Mouse (Mus musculus) limb, embryonic 14.5 days (tissue): ENCODE data around the gene Lrrc26. TPM values are rescaled to one million over a fixed set of nuclear protein-coding genes. Genes with fewer than 3 reads are reported as not detected.

ENCODE experiments used
- ATAC-seq: fragments of 200-750 bp; cut with Nextera tagmentation; 2 replicates; pipeline ENCODE4 v1.8.0; 2017; ENCODE audit warnings: low read depth, moderate number of reproducible peaks, moderate TSS enrichment; ENCODE audit not compliant: low FRiP score
- DNase-seq: peaks from one replicate; pipeline ENCODE4 v3.0.0-alpha.2; 2015; ENCODE audit warnings: low spot score
- H3K27ac ChIP-seq: fragments of 300-500 bp; sonication (generic); replicated peaks from 2 replicates; pipeline ENCODE4 v1.5.1; 2014; ENCODE audit warnings: low read depth, mild to moderate bottlenecking, low read length, moderate library complexity, mixed read lengths
- H3K27me3 ChIP-seq: fragments of 300-500 bp; sonication (generic); 2 replicates; pipeline ENCODE4 v1.6.1; 2014; ENCODE audit warnings: low read length, mixed read lengths; ENCODE audit not compliant: control insufficient read depth, insufficient read depth
- H3K36me3 ChIP-seq: fragments of 300-500 bp; sonication (generic); 2 replicates; pipeline ENCODE4 v1.6.1; 2014; ENCODE audit warnings: mild to moderate bottlenecking, low read length, moderate library complexity, mixed read lengths; ENCODE audit not compliant: control insufficient read depth, insufficient read depth
- H3K4me1 ChIP-seq: fragments of 300-500 bp; sonication (generic); 2 replicates; pipeline ENCODE4 v1.6.1; 2014; ENCODE audit warnings: antibody characterized with exemption, low read length, mixed read lengths; ENCODE audit not compliant: control insufficient read depth, insufficient read depth
- H3K4me2 ChIP-seq: fragments of 300-500 bp; sonication (generic); replicated peaks from 2 replicates; pipeline ENCODE4 v1.6.1; 2014; ENCODE audit warnings: low read depth, mild to moderate bottlenecking, low read length, moderate library complexity; ENCODE audit not compliant: severe bottlenecking
- H3K4me3 ChIP-seq: fragments of 300-500 bp; sonication (generic); replicated peaks from 2 replicates; pipeline ENCODE4 v1.5.1; 2014; ENCODE audit warnings: low read length
- H3K9ac ChIP-seq: fragments of 300-500 bp; sonication (generic); 2 replicates; pipeline ENCODE4 v1.6.1; 2014; ENCODE audit warnings: mild to moderate bottlenecking, low read depth, low read length, moderate library complexity; ENCODE audit not compliant: severe bottlenecking
- H3K9me3 ChIP-seq: fragments of 300-500 bp; sonication (generic); 2 replicates; pipeline ENCODE4 v1.6.1; 2016; ENCODE audit warnings: low read length; ENCODE audit not compliant: control insufficient read depth
- POLR2A ChIP-seq: fragments of 200-500 bp; IDR thresholded peaks from 2 replicates; pipeline ENCODE4 v1.8.0; 2012; ENCODE audit warnings: inconsistent platforms, mild to moderate bottlenecking, moderate library complexity, borderline replicate concordance; ENCODE audit not compliant: insufficient read depth, insufficient read length; ENCODE audit errors: extremely low read depth
- WGBS: fragments of 180-500 bp; shearing (Covaris S2); extraction: QIAGEN DNeasy Blood & Tissue Kit; methylation state at CpG from one replicate; pipeline ENCODE4 v1.1.7; 2014; 5-methylcytosine and 5-hydroxymethylcytosine counted together
- polyA plus RNA-seq, 2 experiments: library from polyadenylated mRNA; depleted of rRNA in 1 of 2; stranded (reverse) in 1 of 2; unstranded in 1 of 2; fragments of >200 nt; fragmentation: Nextera tagmentation in 1 of 2; extraction: Ambion mirVana in 1 of 2; gene quantifications; 2 replicates each; pipeline versions ENCODE4 v1.2.1 to v1.2.3; 2012 to 2014

Gene Lrrc26
- polyA plus RNA-seq, 2 experiments = 0.15 TPM; not detected in 1

DNA sequence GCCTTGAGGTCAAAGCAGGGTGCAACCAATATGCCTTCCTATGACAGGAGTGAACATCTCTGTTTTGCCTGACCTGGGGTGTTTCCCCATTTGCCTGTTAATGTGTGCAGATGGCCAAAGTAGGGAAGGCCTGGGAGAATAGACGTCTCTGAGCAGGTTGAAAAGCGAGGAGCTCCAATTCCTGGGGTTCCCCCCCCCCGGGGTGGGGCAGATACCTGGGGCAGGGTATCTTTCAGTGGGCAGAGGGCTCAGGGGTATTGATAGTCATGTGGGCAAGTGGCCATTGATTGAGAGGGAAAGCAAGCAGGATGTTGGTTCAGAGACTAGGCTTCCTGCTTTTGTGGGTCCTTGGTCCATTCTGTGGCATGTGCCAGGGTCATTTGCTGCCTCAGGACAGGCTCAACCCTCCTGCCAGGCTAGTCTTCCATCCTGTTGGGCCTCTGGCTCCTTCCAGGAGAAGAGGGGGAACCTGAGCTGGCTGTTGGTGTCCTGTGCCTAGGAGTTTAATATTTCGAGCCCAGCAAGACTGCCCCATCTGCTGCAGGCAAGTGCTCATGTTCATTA, 21.9 kb upstream of the Lrrc26 start:
- ATAC-seq = no peak
- Histone ChIP-seq H3K36me3 (peaks cover 26% of the 10 kb centered on the region), H3K9ac (no peak overlapping the region), H3K4me3 (no peak overlapping the region), H3K27me3 (peaks cover 13% of the 10 kb centered on the region; the same call in 1 of the 2 replicates), H3K4me2 (no peak overlapping the region), H3K27ac (no peak overlapping the region), H3K4me1 (peaks cover 17% of the 10 kb centered on the region), H3K9me3 (no peaks in the 10 kb centered on the region)
- DNase-seq = no peak
- no peak for TF ChIP-seq POLR2A
- 66% methylated on average over 4 of the region's 4 CpGs for WGBS

GRCm38 (mm10) chr2:25271827-25272511, 17.7 kb upstream of the Lrrc26 start, which contains the start of the genes Ssna1 and Anapc2:
Gene Ssna1, minus strand, starts transcription at chr2:25272438.
Gene Anapc2, plus strand, starts transcription at chr2:25272478.
- WGBS = under 1% methylated on average over 52 of the region's 55 CpGs
- H3K27ac ChIP-seq = peak within 1 kb of the TSS; percentile 81
- peak within 1 kb of the TSS; percentile 84 for H3K9ac ChIP-seq
- H3K4me2 ChIP-seq = peak within 1 kb of the TSS; percentile 90
- no peaks in the 10 kb centered on the region for H3K9me3 ChIP-seq
- DNase-seq = peak; percentile 97
- peak; percentile 77; the same call in 1 of the 2 replicates for TF ChIP-seq POLR2A
- peaks cover 63% of the 10 kb centered on the region for H3K36me3 ChIP-seq
- H3K4me3 ChIP-seq = peak within 1 kb of the TSS; percentile 88
- H3K27me3 ChIP-seq = no peaks in the 10 kb centered on the region
- H3K4me1 ChIP-seq = peaks cover 14% of the 10 kb centered on the region
- ATAC-seq = peak; percentile 97

- ATAC-seq (peak; percentile 50), DNase-seq (no peak)
- Histone ChIP-seq H3K4me2 (peak overlapping the region; percentile 87), H3K9me3 (no peaks in the 10 kb centered on the region), H3K4me1 (peaks cover 14% of the 10 kb centered on the region), H3K36me3 (peaks cover 68% of the 10 kb centered on the region), H3K9ac (peak overlapping the region; percentile 84), H3K27ac (peak overlapping the region; percentile 58; the same call in 1 of the 2 replicates), H3K27me3 (no peaks in the 10 kb centered on the region), H3K4me3 (peak overlapping the region; percentile 88)
- 0% methylated on average over 18 of the region's 29 CpGs for WGBS
- TF ChIP-seq POLR2A = no peak
Observed at GRCm38 (mm10) chr2:25272515-25272914, 17.2 kb upstream of the Lrrc26 start.

DNA sequence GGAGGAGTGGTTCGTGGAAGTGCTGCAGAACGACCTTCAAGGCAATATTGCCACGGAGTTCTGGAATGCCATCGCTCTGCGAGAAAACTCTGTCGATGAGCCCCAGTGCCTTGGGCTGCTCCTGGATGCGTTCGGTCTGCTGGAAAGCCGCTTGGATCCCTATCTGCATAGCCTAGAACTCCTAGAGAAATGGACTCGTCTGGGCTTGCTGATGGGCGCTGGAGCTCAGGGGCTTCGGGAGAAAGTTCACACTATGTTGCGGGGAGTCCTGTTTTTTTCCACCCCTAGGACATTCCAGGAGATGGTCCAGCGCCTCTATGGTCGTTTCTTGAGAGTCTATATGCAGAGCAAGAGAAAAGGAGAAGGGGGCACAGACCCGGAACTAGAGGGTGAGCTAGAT, 16.7 kb upstream of the Lrrc26 start:
- DNase-seq (no peak), ATAC-seq (no peak)
- TF ChIP-seq POLR2A = no peak
- H3K4me3 ChIP-seq = peak overlapping the region; percentile 88
- WGBS = 33% methylated on average over 16 of the region's 16 CpGs
- peaks cover 73% of the 10 kb centered on the region for H3K36me3 ChIP-seq
- peak overlapping the region; percentile 87 for H3K4me2 ChIP-seq
- H3K9me3 ChIP-seq = no peaks in the 10 kb centered on the region
- peaks cover 14% of the 10 kb centered on the region for H3K4me1 ChIP-seq
- no peaks in the 10 kb centered on the region for H3K27me3 ChIP-seq
- no peak overlapping the region for H3K27ac ChIP-seq
- H3K9ac ChIP-seq = peak overlapping the region; percentile 84

DNA sequence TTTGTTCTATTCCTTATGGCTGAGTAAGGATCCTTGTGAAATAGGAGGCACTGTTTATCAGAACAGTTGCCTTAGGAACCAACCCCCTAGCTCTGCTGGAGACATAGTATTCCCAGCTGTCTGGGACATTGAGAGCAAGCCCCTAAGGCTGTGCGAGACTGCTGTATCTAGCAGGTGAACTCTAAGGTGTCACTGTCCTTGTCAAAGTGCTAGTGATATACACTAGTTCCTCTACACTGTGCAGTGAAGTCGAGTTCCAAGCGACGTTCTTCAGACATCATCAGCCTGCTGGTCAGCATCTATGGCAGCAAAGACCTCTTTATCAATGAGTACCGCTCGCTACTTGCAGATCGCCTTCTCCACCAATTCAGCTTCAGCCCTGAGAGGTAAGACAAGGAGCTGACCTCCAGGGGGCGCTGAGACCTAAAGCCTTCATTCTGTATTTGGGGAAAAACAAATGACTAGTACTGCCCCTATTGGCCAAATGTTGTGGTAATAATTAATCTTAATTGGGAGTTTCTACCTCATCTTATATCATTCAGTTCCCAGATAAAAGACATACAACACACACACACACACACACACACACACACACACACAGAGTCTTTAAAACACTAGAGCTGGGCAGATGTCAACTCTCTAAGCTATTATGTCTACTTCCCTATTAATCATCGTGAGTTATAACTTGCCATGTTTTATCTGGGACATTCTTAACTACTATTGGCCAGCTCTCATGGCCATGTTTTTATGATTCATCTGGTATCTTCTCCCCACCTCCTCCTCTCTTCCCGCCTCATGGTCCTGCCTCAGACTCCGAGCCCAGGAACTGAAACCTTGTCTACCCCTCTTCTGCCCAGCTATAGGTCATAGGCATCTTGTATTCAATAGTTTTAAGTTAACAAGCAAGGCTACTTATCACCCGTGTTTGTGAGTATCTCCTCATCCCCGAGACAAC, 10.5 kb upstream of the Lrrc26 start:
- WGBS = 67% methylated on average over 13 of the region's 13 CpGs
- H3K9ac ChIP-seq = no peak overlapping the region
- no peak overlapping the region for H3K27ac ChIP-seq
- H3K4me2 ChIP-seq = no peak overlapping the region
- no peaks in the 10 kb centered on the region for H3K27me3 ChIP-seq
- H3K4me1 ChIP-seq = no peaks in the 10 kb centered on the region
- H3K4me3 ChIP-seq = no peak overlapping the region
- no peak for TF ChIP-seq POLR2A
- peaks cover 98% of the 10 kb centered on the region for H3K36me3 ChIP-seq
- DNase-seq (peak; percentile 81), ATAC-seq (peak; percentile 30; the same call in 1 of the 2 replicates)
- no peaks in the 10 kb centered on the region for H3K9me3 ChIP-seq
